Mouse (Mus musculus): ENCODE measurements around the gene Myo1d. TPM values are rescaled to one million over a fixed set of nuclear protein-coding genes. Genes with fewer than 3 reads are reported as not detected.

Myo1d gene
- polyA plus RNA-seq, 1 experiment = 10.8 TPM

GRCm38 (mm10) chr11:80508361-80509175 is 271.3 kb downstream of the Myo1d start:
- Histone ChIP-seq H3K27me3 (ENCODE audit: control insufficient read depth, insufficient read depth, insufficient read length) (no peaks in the 10 kb centered on the region), H3K36me3 (ENCODE audit: control insufficient read depth, insufficient read depth) (no peaks in the 10 kb centered on the region), H3ac (ENCODE audit: control insufficient read depth, insufficient read length, low read depth) (no peak overlapping the region), H3K79me3 (ENCODE audit: low read depth) (no peaks in the 10 kb centered on the region), H3K79me2 (ENCODE audit: control insufficient read depth, insufficient read depth) (no peaks in the 10 kb centered on the region), H3K4me3 (ENCODE audit: insufficient read depth, poor library complexity, severe bottlenecking) (no peak overlapping the region)
- TF ChIP-seq MAX (IDR thresholded peaks at IDR 0.05) (no peak), MYOD1 (IDR thresholded peaks at IDR 0.05; ENCODE audit: control insufficient read depth, insufficient read length, low read depth) (peak; percentile 63)

GRCm38 (mm10) chr11:80507791-80508190 is 272.0 kb downstream of the Myo1d start:
- no peaks in the 10 kb centered on the region for H3K27me3 ChIP-seq (ENCODE audit: control insufficient read depth, insufficient read depth, insufficient read length)
- no peak overlapping the region for H3K4me3 ChIP-seq (ENCODE audit: insufficient read depth, poor library complexity, severe bottlenecking)
- H3K79me2 ChIP-seq (ENCODE audit: control insufficient read depth, insufficient read depth) = no peaks in the 10 kb centered on the region
- H3K79me3 ChIP-seq (ENCODE audit: low read depth) = no peaks in the 10 kb centered on the region
- no peaks in the 10 kb centered on the region for H3K36me3 ChIP-seq (ENCODE audit: control insufficient read depth, insufficient read depth)
- TF ChIP-seq MYOG (IDR thresholded peaks at IDR 0.05; ENCODE audit: control insufficient read depth, extremely low read depth, insufficient read length) (no peak), CTCF (IDR thresholded peaks at IDR 0.05; ENCODE audit: control insufficient read depth, insufficient read depth, insufficient read length) (no peak), USF1 (IDR thresholded peaks at IDR 0.05; ENCODE audit: low read depth) (no peak), MYOD1 (IDR thresholded peaks at IDR 0.05; ENCODE audit: control insufficient read depth, insufficient read length, low read depth) (no peak), FOSL1 (IDR thresholded peaks at IDR 0.05; ENCODE audit: insufficient read depth, low read length, poor library complexity, severe bottlenecking) (no peak), MAX (IDR thresholded peaks at IDR 0.05) (no peak), CEBPB (IDR thresholded peaks at IDR 0.05; ENCODE audit: low read depth) (no peak)
- no peak overlapping the region for H3ac ChIP-seq (ENCODE audit: control insufficient read depth, insufficient read length, low read depth)

DNA sequence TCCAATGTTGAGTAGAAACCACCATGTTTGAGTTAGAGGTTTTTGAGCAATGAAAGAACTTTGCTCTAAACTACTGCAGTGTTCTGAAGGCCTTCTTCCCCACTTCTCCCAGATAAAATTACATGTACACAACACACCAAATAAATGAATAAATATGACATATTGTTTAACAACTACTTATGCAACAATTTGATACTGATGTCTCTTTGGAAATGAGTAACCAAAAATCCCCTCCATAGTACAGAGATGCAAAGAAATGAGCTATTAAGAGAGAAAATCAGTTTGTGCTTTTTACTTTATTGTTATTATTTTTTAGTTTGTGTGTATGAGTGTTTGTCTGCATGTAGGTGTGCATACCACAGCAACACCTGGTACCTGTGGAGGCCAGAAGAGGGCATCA is 273.3 kb downstream of the Myo1d start:
- H3K4me3 ChIP-seq (ENCODE audit: insufficient read depth, poor library complexity, severe bottlenecking) = no peak overlapping the region
- H3K27me3 ChIP-seq (ENCODE audit: control insufficient read depth, insufficient read depth, insufficient read length) = no peaks in the 10 kb centered on the region
- no peak overlapping the region for H3ac ChIP-seq (ENCODE audit: control insufficient read depth, insufficient read length, low read depth)
- no peaks in the 10 kb centered on the region for H3K79me2 ChIP-seq (ENCODE audit: control insufficient read depth, insufficient read depth)
- H3K79me3 ChIP-seq (ENCODE audit: low read depth) = no peaks in the 10 kb centered on the region
- no peaks in the 10 kb centered on the region for H3K36me3 ChIP-seq (ENCODE audit: control insufficient read depth, insufficient read depth)
- TF ChIP-seq MYOG (IDR thresholded peaks at IDR 0.05; ENCODE audit: control insufficient read depth, extremely low read depth, insufficient read length) = no peak
- TF ChIP-seq CEBPB (IDR thresholded peaks at IDR 0.05; ENCODE audit: low read depth) = no peak
- TF ChIP-seq MAX (IDR thresholded peaks at IDR 0.05) = no peak
- TF ChIP-seq FOSL1 (IDR thresholded peaks at IDR 0.05; ENCODE audit: insufficient read depth, low read length, poor library complexity, severe bottlenecking) = no peak
- no peak for TF ChIP-seq CTCF (IDR thresholded peaks at IDR 0.05; ENCODE audit: control insufficient read depth, insufficient read depth, insufficient read length)
- TF ChIP-seq USF1 (IDR thresholded peaks at IDR 0.05; ENCODE audit: low read depth) = no peak
- no peak for TF ChIP-seq MYOD1 (IDR thresholded peaks at IDR 0.05; ENCODE audit: control insufficient read depth, insufficient read length, low read depth)

DNA sequence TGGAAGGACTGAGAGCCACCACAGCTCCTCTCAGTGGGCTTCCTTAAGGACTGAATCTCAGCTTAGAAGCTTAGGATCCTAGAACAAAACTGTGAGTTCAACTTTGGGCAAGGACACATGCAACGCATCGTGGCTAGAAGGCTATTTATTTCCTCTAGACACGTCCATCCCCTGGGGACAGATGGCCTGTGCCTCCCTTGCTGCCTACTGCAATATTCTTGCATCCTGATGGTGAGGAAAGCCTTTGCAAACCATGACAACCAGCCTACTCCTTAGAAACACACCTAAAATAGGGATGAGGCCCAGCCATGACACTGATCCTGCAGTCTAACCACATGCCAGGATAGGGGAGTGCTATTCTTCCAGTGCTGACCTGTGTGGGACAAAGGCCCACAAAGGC is 274.2 kb downstream of the Myo1d start:
- no peak overlapping the region for H3ac ChIP-seq (ENCODE audit: control insufficient read depth, insufficient read length, low read depth)
- no peaks in the 10 kb centered on the region for H3K27me3 ChIP-seq (ENCODE audit: control insufficient read depth, insufficient read depth, insufficient read length)
- TF ChIP-seq MYOG (IDR thresholded peaks at IDR 0.05; ENCODE audit: control insufficient read depth, extremely low read depth, insufficient read length) = no peak
- TF ChIP-seq USF1 (IDR thresholded peaks at IDR 0.05; ENCODE audit: low read depth) = no peak
- no peak for TF ChIP-seq CTCF (IDR thresholded peaks at IDR 0.05; ENCODE audit: control insufficient read depth, insufficient read depth, insufficient read length)
- no peak for TF ChIP-seq MAX (IDR thresholded peaks at IDR 0.05)
- TF ChIP-seq CEBPB (IDR thresholded peaks at IDR 0.05; ENCODE audit: low read depth) = no peak
- no peak for TF ChIP-seq FOSL1 (IDR thresholded peaks at IDR 0.05; ENCODE audit: insufficient read depth, low read length, poor library complexity, severe bottlenecking)
- no peak for TF ChIP-seq MYOD1 (IDR thresholded peaks at IDR 0.05; ENCODE audit: control insufficient read depth, insufficient read length, low read depth)
- H3K4me3 ChIP-seq (ENCODE audit: insufficient read depth, poor library complexity, severe bottlenecking) = no peak overlapping the region
- H3K79me3 ChIP-seq (ENCODE audit: low read depth) = no peaks in the 10 kb centered on the region
- no peaks in the 10 kb centered on the region for H3K79me2 ChIP-seq (ENCODE audit: control insufficient read depth, insufficient read depth)
- no peaks in the 10 kb centered on the region for H3K36me3 ChIP-seq (ENCODE audit: control insufficient read depth, insufficient read depth)

DNA sequence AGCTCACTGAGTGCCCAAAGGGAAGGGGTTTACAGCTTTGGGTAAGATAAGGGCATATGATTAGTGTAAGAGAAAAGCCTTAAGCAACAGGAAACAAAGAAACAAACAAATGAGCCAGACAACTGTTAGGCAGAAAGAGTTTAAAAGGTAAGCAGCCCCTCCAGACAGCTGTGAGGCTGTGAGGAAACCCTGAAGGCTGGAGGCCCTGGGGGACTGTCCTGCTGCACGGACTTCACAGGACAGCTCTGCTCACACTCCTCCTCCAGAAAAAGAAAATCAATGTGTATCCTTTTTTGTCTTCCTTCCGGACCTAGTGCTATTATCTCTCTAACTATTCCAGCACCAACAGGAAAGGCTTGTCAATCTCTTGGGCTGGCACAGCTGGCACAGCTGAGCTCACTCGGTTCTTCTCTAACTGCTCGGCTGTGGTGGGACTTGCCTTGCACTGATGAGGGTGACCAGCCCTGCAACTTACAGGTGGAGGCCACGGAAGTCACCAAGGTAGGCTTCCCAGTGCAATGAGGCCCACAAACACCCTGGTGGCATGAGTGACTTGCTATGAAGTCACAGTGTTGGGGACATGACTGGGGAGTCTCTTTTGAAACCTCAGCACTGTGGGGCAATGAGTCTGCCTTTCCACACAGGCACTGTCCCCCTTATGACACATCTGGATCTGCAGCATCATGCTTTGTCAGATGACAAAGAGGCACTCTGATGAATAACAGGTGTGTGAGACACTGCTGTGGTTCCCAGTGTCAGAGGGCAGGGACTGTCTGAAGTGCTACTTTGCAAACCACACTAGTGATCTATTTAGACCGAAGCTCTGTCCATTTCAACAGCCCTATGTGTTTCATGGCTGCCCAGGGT is 275.1 kb downstream of the Myo1d start:
- Histone ChIP-seq H3ac (ENCODE audit: control insufficient read depth, insufficient read length, low read depth) (no peak overlapping the region), H3K4me3 (ENCODE audit: insufficient read depth, poor library complexity, severe bottlenecking) (no peak overlapping the region)
- peak; percentile 50 for TF ChIP-seq MYOD1 (IDR thresholded peaks at IDR 0.05; ENCODE audit: control insufficient read depth, insufficient read length, low read depth)
- no peak for TF ChIP-seq FOSL1 (IDR thresholded peaks at IDR 0.05; ENCODE audit: insufficient read depth, low read length, poor library complexity, severe bottlenecking)

More for the DNA sequence above, 275.1 kb downstream of the Myo1d start:
- no peaks in the 10 kb centered on the region for H3K36me3 ChIP-seq (ENCODE audit: control insufficient read depth, insufficient read depth)
- H3K79me2 ChIP-seq (ENCODE audit: control insufficient read depth, insufficient read depth) = no peaks in the 10 kb centered on the region
- no peaks in the 10 kb centered on the region for H3K79me3 ChIP-seq (ENCODE audit: low read depth)
- H3K27me3 ChIP-seq (ENCODE audit: control insufficient read depth, insufficient read depth, insufficient read length) = no peaks in the 10 kb centered on the region

All from C2C12 (cell line).